Mouse (Mus musculus) adrenal gland, postnatal 0 days (tissue): ENCODE results near the gene Olfr642. TPM values are rescaled to one million over a fixed set of nuclear protein-coding genes. Genes with fewer than 3 reads are reported as not detected.

Source experiments
- polyA plus RNA-seq: library from polyadenylated mRNA; unstranded; fragments of >200 nt; fragmentation: Nextera tagmentation; extraction: Ambion mirVana; gene quantifications from 2 replicates; pipeline ENCODE4 v1.2.1, GENCODE M21; 2015

Olfr642 gene
- not detected in 2 replicates for polyA plus RNA-seq

GRCm38 (mm10) chr7:104052566-104052965 lies at the start of gene Olfr642:
Gene Olfr642, minus strand, starts transcription at chr7:104052666.

GRCm38 (mm10) chr7:104085365-104085764 lies 32.9 kb upstream of the Olfr642 start, which contains the start of gene Olfr645:
Gene Olfr645, minus strand, starts transcription at chr7:104085465.

GRCm38 (mm10) chr7:104071769-104072168 lies 19.3 kb upstream of the Olfr642 start, which contains the start of gene Olfr644:
Gene Olfr644, minus strand, starts transcription at chr7:104071869.

GRCm38 (mm10) chr7:104061345-104061744 lies 8.9 kb upstream of the Olfr642 start, which contains the start of gene 4930516K23Rik:
Gene 4930516K23Rik, minus strand, starts transcription at chr7:104061445.

GRCm38 (mm10) chr7:104035145-104035544 lies 17.3 kb downstream of the Olfr642 start, which contains the start of gene Olfr641:
Gene Olfr641, plus strand, starts transcription at chr7:104035445.

GRCm38 (mm10) chr7:104025473-104025872 lies 27.0 kb downstream of the Olfr642 start, which contains the start of gene Olfr640:
Gene Olfr640, minus strand, starts transcription at chr7:104025573.

GRCm38 (mm10) chr7:104017203-104017602 lies 35.3 kb downstream of the Olfr642 start, which contains the start of gene Olfr639:
Gene Olfr639, minus strand, starts transcription at chr7:104017303.

GRCm38 (mm10) chr7:103998446-103998845 lies 54.0 kb downstream of the Olfr642 start, which contains the start of gene Olfr638:
Gene Olfr638, plus strand, starts transcription at chr7:103998746.

Other genes with a start within 250 kb of the Olfr642 start
- gene Hbb-bt, start 238.7 kb downstream of the Olfr642 start, polyA plus RNA-seq, result 3,147 and 3,744 TPM in 2 replicates
- gene Hbb-bs, start 224.6 kb downstream of the Olfr642 start, polyA plus RNA-seq, result 10,926 and 17,452 TPM in 2 replicates
- gene Hbb-bh2, start 212.1 kb downstream of the Olfr642 start, polyA plus RNA-seq, result not detected in 2 replicates
- gene Hbb-bh1, start 209.5 kb downstream of the Olfr642 start, polyA plus RNA-seq, result 0.39 TPM in 1 of 2 replicates, not detected in the other
- gene Hbb-y, start 199.4 kb downstream of the Olfr642 start, polyA plus RNA-seq, result 2.0 and 5.8 TPM in 2 replicates
- not detected in 2 replicates for gene Olfr66, start 166.4 kb downstream of the Olfr642 start, polyA plus RNA-seq
- not detected in 2 replicates for gene Olfr64, start 158.2 kb downstream of the Olfr642 start, polyA plus RNA-seq
- not detected in 2 replicates for gene Olfr65, start 149.2 kb downstream of the Olfr642 start, polyA plus RNA-seq
- gene Olfr631, start 123.8 kb downstream of the Olfr642 start, polyA plus RNA-seq, result not detected in 2 replicates
- not detected in 2 replicates for gene Olfr632, start 118.3 kb downstream of the Olfr642 start, polyA plus RNA-seq
- not detected in 2 replicates for gene Olfr633, start 108.2 kb downstream of the Olfr642 start, polyA plus RNA-seq
- gene Olfr635, start 81.5 kb downstream of the Olfr642 start, polyA plus RNA-seq, result not detected in 2 replicates
- gene Olfr638, start 53.9 kb downstream of the Olfr642 start, polyA plus RNA-seq, result not detected in 2 replicates
- not detected in 2 replicates for gene Olfr639, start 35.4 kb downstream of the Olfr642 start, polyA plus RNA-seq
- not detected in 2 replicates for gene Olfr640, start 27.1 kb downstream of the Olfr642 start, polyA plus RNA-seq
- not detected in 2 replicates for gene Olfr641, start 17.2 kb downstream of the Olfr642 start, polyA plus RNA-seq
- not detected in 2 replicates for gene 4930516K23Rik, start 8.8 kb upstream of the Olfr642 start, polyA plus RNA-seq
- gene Olfr644, start 19.2 kb upstream of the Olfr642 start, polyA plus RNA-seq, result not detected in 2 replicates
- not detected in 2 replicates for gene Olfr645, start 32.8 kb upstream of the Olfr642 start, polyA plus RNA-seq
- gene Olfr646, start 52.2 kb upstream of the Olfr642 start, polyA plus RNA-seq, result not detected in 2 replicates
- not detected in 2 replicates for gene Ubqln5, start 77.2 kb upstream of the Olfr642 start, polyA plus RNA-seq
- gene Olfr643, start 84.7 kb upstream of the Olfr642 start, polyA plus RNA-seq, result not detected in 2 replicates
- not detected in 2 replicates for gene Ubqln3, start 90.6 kb upstream of the Olfr642 start, polyA plus RNA-seq
- gene Ubqlnl, start 97.9 kb upstream of the Olfr642 start, polyA plus RNA-seq, result not detected in 2 replicates
- not detected in 2 replicates for gene Olfm5, start 112.2 kb upstream of the Olfr642 start, polyA plus RNA-seq
- gene Olfr648, start 130.7 kb upstream of the Olfr642 start, polyA plus RNA-seq, result 0.09 and 0.10 TPM in 2 replicates
- gene Olfr649, start 143.3 kb upstream of the Olfr642 start, polyA plus RNA-seq, result not detected in 2 replicates
- gene Trim6, start 166.1 kb upstream of the Olfr642 start, polyA plus RNA-seq, result 0.95 and 1.4 TPM in 2 replicates
- 5.5 and 7.2 TPM in 2 replicates for gene Trim34a, start 191.8 kb upstream of the Olfr642 start, polyA plus RNA-seq
- gene Trim5, start 235.4 kb upstream of the Olfr642 start, polyA plus RNA-seq, result 1.5 and 2.9 TPM in 2 replicates